Mouse (Mus musculus): ENCODE measurements at regions not wholly inside any gene's neighbourhood (a gene's known extent, or its start where the extent isn't known, plus 50 kb on each side); places are given as distances from the start of the nearest gene placed in this dataset.

DNA sequence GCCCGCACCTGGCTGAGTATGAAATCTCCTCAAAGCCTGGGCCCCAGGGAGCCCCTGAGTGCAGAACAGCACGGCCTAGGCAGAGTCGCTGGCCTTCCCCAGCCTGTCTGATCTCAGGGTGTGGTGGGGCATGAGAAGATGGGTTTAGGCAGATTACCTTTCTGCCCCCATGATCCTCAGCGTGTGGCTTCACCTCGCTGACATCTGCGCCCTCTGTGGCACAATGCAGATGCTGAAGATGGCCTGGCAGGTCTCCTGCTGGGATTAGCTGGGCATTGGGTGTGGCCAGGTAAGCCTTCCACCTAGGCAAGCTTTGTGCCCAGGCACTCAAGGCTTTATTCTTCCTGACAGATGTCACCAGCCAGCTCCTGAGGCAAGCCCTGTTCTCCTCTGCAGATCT, 69.6 kb upstream of the Ppp2r5c start:
- TF ChIP-seq CTCF (IDR thresholded peaks at IDR 0.05; ENCODE audit: insufficient read depth, low read length) (no peak), POLR2A (IDR thresholded peaks at IDR 0.05; ENCODE audit: borderline replicate concordance, extremely low read depth, low read depth, low read length) (no peak)

All from lung, adult 2 months (tissue).